Mouse (Mus musculus) limb, embryonic 11.5 days (tissue): ENCODE data around the gene Col20a1. TPM values are rescaled to one million over a fixed set of nuclear protein-coding genes. Genes with fewer than 3 reads are reported as not detected.
A peak's percentile ranks its signal among the peaks of the same experiment; 100 is the strongest.

ENCODE experiments used
- ATAC-seq: fragments of 200-750 bp; cut with Nextera tagmentation; 2 replicates; pipeline ENCODE4 v1.8.0; 2017; ENCODE audit warnings: low read depth; ENCODE audit not compliant: insufficient number of reproducible peaks, low FRiP score, low TSS enrichment
- DNase-seq: peaks from one replicate; pipeline ENCODE4 v3.0.0-alpha.2; 2015; ENCODE audit warnings: low spot score
- H3K27ac ChIP-seq: fragments of 300-500 bp; sonication (generic); replicated peaks from 2 replicates; pipeline ENCODE4 v1.5.1; 2014; ENCODE audit warnings: low read depth, mild to moderate bottlenecking, low read length
- H3K27me3 ChIP-seq: fragments of 300-500 bp; sonication (generic); 2 replicates; pipeline ENCODE4 v1.6.1; 2014; ENCODE audit warnings: mild to moderate bottlenecking, low read length, mixed read lengths; ENCODE audit not compliant: control insufficient read depth, insufficient read depth
- H3K36me3 ChIP-seq: fragments of 300-500 bp; sonication (generic); 2 replicates; pipeline ENCODE4 v1.6.1; 2014; ENCODE audit warnings: mild to moderate bottlenecking, low read length, moderate library complexity, mixed read lengths; ENCODE audit not compliant: control insufficient read depth, insufficient read depth
- H3K4me1 ChIP-seq: fragments of 300-500 bp; sonication (generic); 2 replicates; pipeline ENCODE4 v1.6.1; 2014; ENCODE audit warnings: low read length, mixed read lengths; ENCODE audit not compliant: control insufficient read depth, insufficient read depth
- H3K4me2 ChIP-seq: fragments of 300-500 bp; sonication (generic); 2 replicates; pipeline ENCODE4 v1.6.1; 2014; ENCODE audit warnings: low read depth, mild to moderate bottlenecking, moderate library complexity; ENCODE audit not compliant: severe bottlenecking
- H3K4me3 ChIP-seq: fragments of 300-500 bp; sonication (generic); 2 replicates; pipeline ENCODE4 v1.5.1; 2014; ENCODE audit warnings: low read depth, low read length
- H3K9ac ChIP-seq: fragments of 300-500 bp; sonication (generic); 2 replicates; pipeline ENCODE4 v1.6.1; 2014; ENCODE audit warnings: mild to moderate bottlenecking, low read length
- H3K9me3 ChIP-seq: fragments of 300-500 bp; sonication (generic); 2 replicates; pipeline ENCODE4 v1.6.1; 2016; ENCODE audit warnings: low read length; ENCODE audit not compliant: control insufficient read depth
- WGBS: fragments of 180-500 bp; shearing (Covaris S2); extraction: QIAGEN DNeasy Blood & Tissue Kit; methylation state at CpG from one replicate; pipeline ENCODE4 v1.1.7; 2014; 5-methylcytosine and 5-hydroxymethylcytosine counted together
- polyA plus RNA-seq: library from polyadenylated mRNA; unstranded; fragments of >200 nt; fragmentation: Nextera tagmentation; extraction: Ambion mirVana; gene quantifications from 2 replicates; pipeline ENCODE4 v1.2.1, GENCODE M21; 2014

The Col20a1 gene
- polyA plus RNA-seq, 1 experiment from 2014 or later = 0.15 TPM

GRCm38 (mm10) chr2:181008339-181008738 lies 22.0 kb downstream of the Col20a1 start:
- no peaks in the 10 kb centered on the region for H3K4me1 ChIP-seq
- H3K27ac ChIP-seq = no peak overlapping the region
- WGBS = 78% methylated on average over 5 of the region's 5 CpGs
- ATAC-seq (no peak), DNase-seq (no peak)
- H3K4me3 ChIP-seq = no peak overlapping the region
- no peaks in the 10 kb centered on the region for H3K36me3 ChIP-seq
- no peak overlapping the region for H3K9ac ChIP-seq
- no peaks in the 10 kb centered on the region for H3K27me3 ChIP-seq
- no peak overlapping the region for H3K4me2 ChIP-seq
- H3K9me3 ChIP-seq = no peaks in the 10 kb centered on the region

- Histone ChIP-seq H3K9ac (no peak overlapping the region), H3K4me1 (no peaks in the 10 kb centered on the region), H3K27me3 (peaks cover 2% of the 10 kb centered on the region; the same call in 1 of the 2 replicates), H3K27ac (no peak overlapping the region), H3K9me3 (no peaks in the 10 kb centered on the region), H3K36me3 (no peaks in the 10 kb centered on the region), H3K4me3 (no peak overlapping the region), H3K4me2 (no peak overlapping the region)
- ATAC-seq (no peak), DNase-seq (no peak)
- 81% methylated on average over 11 of the region's 11 CpGs for WGBS
Observed at GRCm38 (mm10) chr2:181031406-181031934, 45.1 kb downstream of the Col20a1 start.

- Histone ChIP-seq H3K9me3 (no peaks in the 10 kb centered on the region), H3K4me1 (no peaks in the 10 kb centered on the region), H3K9ac (no peak overlapping the region), H3K27me3 (peaks cover 10% of the 10 kb centered on the region; the same call in 1 of the 2 replicates), H3K27ac (no peak overlapping the region), H3K4me3 (no peak overlapping the region), H3K36me3 (no peaks in the 10 kb centered on the region), H3K4me2 (no peak overlapping the region)
- WGBS = 35% methylated on average over 5 of the region's 5 CpGs
- DNase-seq = peak; percentile 41
- no peak for ATAC-seq
Observed at GRCm38 (mm10) chr2:181032407-181032806, 46.1 kb downstream of the Col20a1 start.

- 76% methylated on average over 6 of the region's 6 CpGs for WGBS
- Histone ChIP-seq H3K4me2 (no peak overlapping the region), H3K9ac (no peak overlapping the region; the same call in 1 of the 2 replicates), H3K27ac (no peak overlapping the region), H3K9me3 (no peaks in the 10 kb centered on the region), H3K27me3 (peaks cover 17% of the 10 kb centered on the region), H3K4me3 (no peak overlapping the region), H3K36me3 (no peaks in the 10 kb centered on the region), H3K4me1 (no peaks in the 10 kb centered on the region)
- ATAC-seq (no peak), DNase-seq (no peak)
Observed at GRCm38 (mm10) chr2:181033310-181033709, 47.0 kb downstream of the Col20a1 start.

- H3K27ac ChIP-seq = no peak overlapping the region
- WGBS = 81% methylated on average over 7 of the region's 7 CpGs
- H3K4me3 ChIP-seq = no peak overlapping the region
- H3K9ac ChIP-seq = no peak overlapping the region
- peaks cover 33% of the 10 kb centered on the region for H3K27me3 ChIP-seq
- ATAC-seq = no peak
- no peaks in the 10 kb centered on the region for H3K4me1 ChIP-seq
- DNase-seq = no peak
- H3K36me3 ChIP-seq = no peaks in the 10 kb centered on the region
- no peak overlapping the region for H3K4me2 ChIP-seq
- H3K9me3 ChIP-seq = no peaks in the 10 kb centered on the region
Observed at GRCm38 (mm10) chr2:181035186-181035585, 48.9 kb downstream of the Col20a1 start.

- H3K4me2 ChIP-seq = no peak overlapping the region
- H3K27me3 ChIP-seq = peaks cover 39% of the 10 kb centered on the region
- no peaks in the 10 kb centered on the region for H3K4me1 ChIP-seq
- H3K27ac ChIP-seq = no peak overlapping the region
- no peaks in the 10 kb centered on the region for H3K9me3 ChIP-seq
- no peak for ATAC-seq
- H3K36me3 ChIP-seq = no peaks in the 10 kb centered on the region
- WGBS = 76% methylated on average over 6 of the region's 6 CpGs
- no peak overlapping the region for H3K4me3 ChIP-seq
- no peak for DNase-seq
- no peak overlapping the region for H3K9ac ChIP-seq
Observed at GRCm38 (mm10) chr2:181036561-181036960, 50.2 kb downstream of the Col20a1 start.

GRCm38 (mm10) chr2:181038644-181039355 lies 52.5 kb downstream of the Col20a1 start:
- Histone ChIP-seq H3K27me3 (peaks cover 39% of the 10 kb centered on the region), H3K27ac (no peak overlapping the region), H3K4me1 (0 out of 2 replicates have a peak, but pooled peaks cover under 1% of the 10 kb centered on the region), H3K9ac (no peak overlapping the region), H3K4me3 (peak overlapping the region; percentile 52), H3K36me3 (no peaks in the 10 kb centered on the region), H3K9me3 (no peaks in the 10 kb centered on the region), H3K4me2 (peak overlapping the region; percentile 92)
- WGBS = under 1% methylated on average over 59 of the region's 63 CpGs
- DNase-seq (no peak), ATAC-seq (no peak; the same call in 1 of the 2 replicates)

- Histone ChIP-seq H3K9ac (no peak overlapping the region), H3K4me1 (0 out of 2 replicates have a peak, but pooled peaks cover 4% of the 10 kb centered on the region), H3K36me3 (no peaks in the 10 kb centered on the region), H3K9me3 (no peaks in the 10 kb centered on the region), H3K27me3 (peaks cover 39% of the 10 kb centered on the region), H3K27ac (no peak overlapping the region), H3K4me3 (peak overlapping the region; percentile 52), H3K4me2 (peak overlapping the region; percentile 92)
- WGBS = 1% methylated on average over 16 of the region's 16 CpGs
- DNase-seq (peak; percentile 72), ATAC-seq (0 out of 2 replicates have a peak, but pooled peaks have one; percentile 19)
Observed at GRCm38 (mm10) chr2:181039356-181039680, 53.0 kb downstream of the Col20a1 start.
